Mouse (Mus musculus): ENCODE data around the gene Rbfox2.

GRCm38 (mm10) chr15:77296635-77297034, 10.2 kb downstream of the Rbfox2 start:
- TF ChIP-seq POLR2A (IDR thresholded peaks at IDR 0.05; ENCODE audit: borderline replicate concordance, insufficient read depth, low read length) (no peak), CTCF (IDR thresholded peaks at IDR 0.05; ENCODE audit: borderline replicate concordance, insufficient read depth, low read depth, low read length) (no peak)

All from cerebellum, adult 2 months (tissue).